Mouse (Mus musculus) megakaryocyte, adult 5-6 weeks (primary cell): ENCODE measurements around the gene Ttyh3. TPM values are rescaled to one million over a fixed set of nuclear protein-coding genes. Genes with fewer than 3 reads are reported as not detected.

Source experiments
- ATAC-seq: 2 replicates; pipeline ENCODE4 v1.8.0; 2016; ENCODE audit warnings: mild to moderate bottlenecking, inconsistent platforms; ENCODE audit not compliant: poor library complexity, severe bottlenecking
- total RNA-seq, 2 experiments: library from RNA; stranded (forward) in 1 of 2; stranded (reverse) in 1 of 2; fragments of 153-499, 151-499 nt in 1 of 2; fragments of 221-1000, 200-1000 nt in 1 of 2; gene quantifications; 2 replicates each; pipeline versions ENCODE4 v1.2.3 to v1.2.4; 2015 to 2017

Ttyh3 gene
- total RNA-seq, 2 experiments from 2014 or later = 8.0 to 46.0 TPM

- peak; percentile 25 for ATAC-seq
These were observed 37.7 kb downstream of the Ttyh3 start for GRCm38 (mm10) chr5:140611021-140611583.

- peak; percentile 32 for ATAC-seq
These were observed 38.4 kb downstream of the Ttyh3 start for GRCm38 (mm10) chr5:140610273-140611011.

- ATAC-seq = peak; percentile 13; the same call in 1 of the 2 replicates
These were observed 39.1 kb downstream of the Ttyh3 start for GRCm38 (mm10) chr5:140609511-140610272.

DNA sequence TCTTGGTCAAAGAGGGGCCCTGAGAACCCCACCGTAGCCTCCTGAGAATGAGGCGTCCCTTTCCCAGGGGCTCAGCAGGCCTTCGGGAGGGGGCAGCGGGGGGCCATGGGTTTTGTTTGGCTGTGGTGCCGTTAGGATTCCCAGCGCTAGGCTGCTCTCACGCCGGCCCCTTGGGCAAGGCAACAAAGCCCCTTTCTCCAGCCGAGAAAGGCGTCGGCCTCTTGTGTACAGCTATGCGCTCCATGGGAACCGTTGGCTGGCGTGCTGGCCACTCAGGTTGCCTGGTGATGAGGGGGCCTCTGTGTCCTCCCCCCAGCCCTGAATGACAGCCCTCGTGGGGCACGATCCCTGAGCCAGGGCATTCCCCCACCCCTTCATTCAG, 40.2 kb downstream of the Ttyh3 start:
- no peak for ATAC-seq

DNA sequence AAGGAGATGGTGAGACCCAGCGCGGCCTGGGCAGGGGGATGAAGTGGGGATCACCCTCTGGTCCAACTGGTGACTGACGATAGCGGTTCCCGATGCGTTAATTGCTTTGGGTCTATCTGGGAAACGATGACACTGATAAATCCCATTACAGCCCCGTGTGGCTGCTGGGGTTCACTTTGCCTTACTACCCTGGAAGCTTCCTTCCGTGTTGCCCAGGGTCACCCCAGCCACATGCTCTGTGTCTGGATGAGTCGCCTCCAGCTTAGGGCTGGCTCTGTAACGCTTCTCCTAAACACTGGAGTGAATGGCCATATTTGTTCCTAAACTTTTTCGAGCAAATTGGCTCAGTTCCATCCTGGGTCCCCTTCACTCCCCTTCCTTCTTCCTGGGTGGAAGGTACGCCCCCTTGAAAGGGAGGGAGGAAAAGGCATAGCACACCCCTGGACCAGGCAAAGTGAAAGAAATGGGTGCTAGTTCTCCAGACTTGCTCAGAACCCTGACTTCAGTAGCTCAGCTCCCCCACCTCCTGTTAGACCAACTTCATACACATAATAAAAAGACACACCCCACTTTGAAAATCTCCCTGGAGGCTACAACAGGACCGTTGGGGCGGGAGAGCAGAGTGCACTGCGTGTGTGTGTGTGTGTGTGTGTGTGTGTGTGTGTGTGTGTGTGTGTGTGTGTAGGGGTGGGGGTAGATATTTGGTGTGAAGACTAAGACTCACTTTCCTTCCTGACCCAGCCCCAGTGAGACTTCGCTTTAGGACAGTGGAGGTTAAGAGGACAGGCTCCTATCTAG, 40.8 kb downstream of the Ttyh3 start:
- ATAC-seq = no peak

- ATAC-seq = peak; percentile 67
These were observed 41.6 kb downstream of the Ttyh3 start, which contains the start of gene Lfng for GRCm38 (mm10) chr5:140607001-140607835. Gene Lfng (plus strand): TSS chr5:140607320.

GRCm38 (mm10) chr5:140606386-140606785, 42.4 kb downstream of the Ttyh3 start:
- no peak for ATAC-seq

GRCm38 (mm10) chr5:140605228-140605627, 43.6 kb downstream of the Ttyh3 start:
- ATAC-seq = no peak

DNA sequence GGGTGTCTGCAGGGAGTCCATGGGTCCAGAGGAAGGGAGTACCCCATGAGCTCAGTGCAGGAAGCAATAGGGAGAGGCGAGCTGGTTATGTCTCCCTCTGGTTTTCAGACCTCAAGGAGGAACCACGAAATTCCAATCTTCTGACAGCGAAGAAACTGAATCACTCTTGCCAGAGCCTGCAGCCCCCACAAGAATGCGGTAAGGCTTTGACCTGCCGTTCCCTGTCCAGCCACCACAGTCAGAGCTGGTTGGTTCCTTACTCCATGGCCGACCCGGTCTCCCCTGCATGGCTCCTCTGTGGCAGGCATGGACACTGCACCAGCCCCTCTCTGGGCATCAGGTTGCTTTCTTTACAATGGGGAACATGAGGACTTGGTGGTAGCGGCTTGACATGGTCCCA, 44.4 kb downstream of the Ttyh3 start:
- no peak for ATAC-seq

GRCm38 (mm10) chr5:140602540-140602939, 46.3 kb downstream of the Ttyh3 start:
- ATAC-seq = no peak

- ATAC-seq = no peak
These were observed 47.1 kb downstream of the Ttyh3 start for GRCm38 (mm10) chr5:140601712-140602111.

- ATAC-seq = no peak
These were observed 48.9 kb downstream of the Ttyh3 start for GRCm38 (mm10) chr5:140599939-140600338.

- ATAC-seq = no peak
These were observed 51.0 kb downstream of the Ttyh3 start for GRCm38 (mm10) chr5:140597787-140598186.

- ATAC-seq = peak; percentile 82
These were observed 51.8 kb downstream of the Ttyh3 start for GRCm38 (mm10) chr5:140596927-140597588.

GRCm38 (mm10) chr5:140596426-140596825, 52.4 kb downstream of the Ttyh3 start:
- peak; percentile 60 for ATAC-seq

GRCm38 (mm10) chr5:140594846-140595245, 54.0 kb downstream of the Ttyh3 start:
- 0 out of 2 replicates have a peak, but pooled peaks have one; percentile 6 for ATAC-seq

GRCm38 (mm10) chr5:140589082-140589774, 59.6 kb downstream of the Ttyh3 start:
- no peak for ATAC-seq

- no peak for ATAC-seq
These were observed 65.0 kb downstream of the Ttyh3 start for GRCm38 (mm10) chr5:140583732-140584368.
